Mouse (Mus musculus) midbrain, embryonic 11.5 days (tissue): Measurements from ENCODE around the gene Gm11938. TPM values are rescaled to one million over a fixed set of nuclear protein-coding genes. Genes with fewer than 3 reads are reported as not detected.
"Not testable (repeated sequence)": the region's sequence is repeated elsewhere in the genome, so short reads cannot be mapped to it uniquely, and the experiment has no call there.

Experiments
- ATAC-seq: fragments of 200-750 bp; cut with Nextera tagmentation; 2 replicates; pipeline ENCODE4 v1.8.0; 2017; ENCODE audit warnings: moderate TSS enrichment, moderate library complexity; ENCODE audit not compliant: low FRiP score
- DNase-seq: peaks from one replicate; pipeline ENCODE4 v3.0.0; 2015; ENCODE audit warnings: low spot score; ENCODE audit errors: missing footprints
- H3K27ac ChIP-seq: fragments of 300-500 bp; sonication (generic); 2 replicates; pipeline ENCODE4 v1.5.1; 2014; ENCODE audit warnings: low read depth, low read length
- H3K27me3 ChIP-seq: fragments of 300-500 bp; sonication (generic); 2 replicates; pipeline ENCODE4 v1.6.1; 2014; ENCODE audit warnings: mild to moderate bottlenecking, low read length, moderate library complexity, mixed read lengths; ENCODE audit not compliant: control insufficient read depth, insufficient read depth
- H3K36me3 ChIP-seq: fragments of 300-500 bp; sonication (generic); 2 replicates; pipeline ENCODE4 v1.6.1; 2014; ENCODE audit warnings: mild to moderate bottlenecking, low read length, moderate library complexity, mixed read lengths; ENCODE audit not compliant: control insufficient read depth, insufficient read depth
- H3K4me1 ChIP-seq: fragments of 300-500 bp; sonication (generic); 2 replicates; pipeline ENCODE4 v1.6.1; 2014; ENCODE audit warnings: low read length; ENCODE audit not compliant: control insufficient read depth, insufficient read depth
- H3K4me2 ChIP-seq: fragments of 300-500 bp; sonication (generic); 2 replicates; pipeline ENCODE4 v1.6.1; 2014; ENCODE audit warnings: mild to moderate bottlenecking, moderate library complexity
- H3K4me3 ChIP-seq: fragments of 300-500 bp; sonication (generic); 2 replicates; pipeline ENCODE4 v1.5.1; 2014; ENCODE audit warnings: low read depth, low read length
- H3K9ac ChIP-seq: fragments of 300-500 bp; sonication (generic); 2 replicates; pipeline ENCODE4 v1.6.1; 2014; ENCODE audit warnings: low read length
- H3K9me3 ChIP-seq: fragments of 300-500 bp; sonication (generic); 2 replicates; pipeline ENCODE4 v1.6.1; 2016; ENCODE audit warnings: low read length; ENCODE audit not compliant: control insufficient read depth
- WGBS: fragments of 180-500 bp; shearing (Covaris S2); extraction: QIAGEN DNeasy Blood & Tissue Kit; methylation state at CpG from one replicate; pipeline ENCODE4 v1.1.7; 2014; 5-methylcytosine and 5-hydroxymethylcytosine counted together
- polyA plus RNA-seq: library from polyadenylated mRNA; unstranded; fragments of >200 nt; fragmentation: Nextera tagmentation; extraction: Ambion mirVana; gene quantifications from 2 replicates; pipeline ENCODE4 v1.2.1, GENCODE M21; 2014

Gm11938 gene
- polyA plus RNA-seq, 1 experiment from 2014 or later, result not detected

DNA sequence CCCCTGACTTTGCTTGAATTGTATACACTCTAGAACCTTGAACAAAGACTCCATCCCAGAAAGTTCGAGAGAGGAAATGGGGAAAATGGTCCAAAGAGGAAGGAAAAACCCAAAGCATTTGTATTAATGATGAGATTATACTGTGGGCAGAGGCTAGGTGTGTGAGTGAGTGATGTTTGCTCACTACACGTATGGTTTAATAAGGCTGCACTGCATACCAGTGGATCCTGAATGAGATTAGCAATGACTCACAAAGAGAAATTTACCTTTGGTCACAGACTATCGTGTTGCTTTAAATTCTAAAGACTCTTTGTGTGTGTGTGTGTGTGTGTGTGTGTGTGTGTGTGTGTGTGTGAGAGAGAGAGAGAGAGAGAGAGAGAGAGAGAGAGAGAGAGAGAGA, 27.8 kb upstream of the Gm11938 start:
- H3K4me1 ChIP-seq, result no peaks in the 10 kb centered on the region
- no peaks in the 10 kb centered on the region for H3K9me3 ChIP-seq
- H3K9ac ChIP-seq, result no peak overlapping the region
- WGBS, result 75% methylated on average over 3 of the region's 3 CpGs
- H3K36me3 ChIP-seq, result no peaks in the 10 kb centered on the region
- no peaks in the 10 kb centered on the region for H3K27me3 ChIP-seq
- ATAC-seq (no peak), DNase-seq (no peak)
- no peak overlapping the region for H3K4me2 ChIP-seq
- no peak overlapping the region for H3K4me3 ChIP-seq
- no peak overlapping the region for H3K27ac ChIP-seq

DNA sequence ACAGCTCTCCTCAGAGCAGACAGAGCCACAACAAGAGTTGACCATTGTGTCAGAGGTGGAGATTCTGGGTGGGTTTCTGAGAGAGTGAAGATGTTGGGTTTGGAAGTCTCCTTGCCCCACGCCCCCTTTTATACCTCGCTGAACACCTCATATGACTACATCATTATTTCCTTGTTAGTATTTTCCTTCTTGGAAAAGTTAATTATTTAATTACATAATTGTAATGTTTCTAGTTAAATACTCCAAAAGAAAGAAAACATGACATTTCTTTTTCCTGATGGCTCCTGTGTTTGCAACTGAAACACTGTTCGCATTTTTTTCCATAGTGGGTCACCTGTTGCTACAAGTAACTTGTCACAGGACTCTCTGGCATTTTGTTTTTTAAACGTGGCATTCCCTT, 25.0 kb upstream of the Gm11938 start, which contains the start of gene Krtap4-1:
Gene Krtap4-1 (minus strand): TSS at position 101 of the 400 bp plus-strand sequence.
- Histone ChIP-seq H3K36me3 (no peaks in the 10 kb centered on the region), H3K27me3 (no peaks in the 10 kb centered on the region), H3K9ac (no peak within 1 kb of the TSS), H3K4me2 (no peak within 1 kb of the TSS), H3K9me3 (no peaks in the 10 kb centered on the region), H3K4me3 (no peak within 1 kb of the TSS), H3K4me1 (no peaks in the 10 kb centered on the region), H3K27ac (no peak within 1 kb of the TSS)
- no peak for ATAC-seq
- WGBS, result 86% methylated on average over 4 of the region's 4 CpGs
- no peak for DNase-seq

DNA sequence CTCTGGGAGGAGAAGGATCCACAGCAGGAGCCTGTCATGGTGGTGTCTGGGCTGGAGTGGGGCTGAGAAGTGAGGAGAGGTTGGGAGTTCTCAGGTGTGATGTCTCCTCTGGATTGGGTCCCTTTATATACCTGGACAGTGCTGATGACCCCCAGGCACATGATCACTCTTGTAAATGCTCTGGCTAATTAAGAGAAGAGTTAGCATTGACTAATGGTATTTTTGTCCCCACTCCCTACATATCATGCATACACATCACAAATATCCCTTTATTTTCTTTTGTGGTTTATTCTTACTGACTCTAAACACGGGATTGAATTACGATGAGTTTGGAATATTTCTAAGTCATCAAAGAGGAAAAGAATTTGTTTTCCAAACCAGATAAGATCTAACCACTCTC, 17.2 kb upstream of the Gm11938 start, which contains the start of gene Gm11562:
Gene Gm11562 (minus strand): TSS at position 101 of the 400 bp plus-strand sequence.
- H3K27ac ChIP-seq, result no peak within 1 kb of the TSS
- no peak within 1 kb of the TSS for H3K9ac ChIP-seq
- no peak for DNase-seq
- no peak within 1 kb of the TSS for H3K4me3 ChIP-seq
- WGBS, result 88% methylated on average over 2 of the region's 2 CpGs
- no peaks in the 10 kb centered on the region for H3K36me3 ChIP-seq
- H3K9me3 ChIP-seq, result no peaks in the 10 kb centered on the region
- no peaks in the 10 kb centered on the region for H3K27me3 ChIP-seq
- ATAC-seq, result no peak
- no peaks in the 10 kb centered on the region for H3K4me1 ChIP-seq
- no peak within 1 kb of the TSS for H3K4me2 ChIP-seq

DNA sequence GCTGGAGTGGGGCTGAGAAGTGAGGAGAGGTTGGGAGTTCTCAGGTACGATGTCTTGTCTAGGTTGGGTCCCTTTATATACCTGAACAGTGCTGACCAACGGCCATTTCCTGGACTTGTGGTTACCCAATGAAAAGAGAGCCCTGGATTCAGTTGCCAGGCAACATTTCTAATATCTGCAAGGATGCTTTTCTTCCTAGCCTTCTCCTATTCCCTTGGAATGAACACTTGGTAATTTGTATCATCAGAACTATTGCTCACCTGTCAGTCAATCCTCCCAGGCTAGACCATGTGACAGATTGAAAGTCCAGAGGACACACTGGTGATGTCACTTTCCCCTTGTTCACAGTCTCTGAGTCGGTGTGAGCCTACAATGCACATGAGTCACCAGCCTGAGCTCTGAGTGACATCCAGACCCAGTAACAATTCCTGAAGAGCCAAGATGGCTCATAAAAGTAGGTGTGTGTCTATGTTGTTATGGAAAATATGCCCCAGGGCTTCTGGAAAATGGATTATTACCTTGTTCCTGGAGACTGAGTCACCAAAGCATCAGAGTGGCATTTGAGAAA, 11.8 kb upstream of the Gm11938 start, which contains the start of gene Krtap2-4:
Gene Krtap2-4 (minus strand): TSS at position 51 of the 568 bp plus-strand sequence.
- Histone ChIP-seq H3K36me3 (no peaks in the 10 kb centered on the region), H3K4me2 (no peak within 1 kb of the TSS), H3K27ac (no peak within 1 kb of the TSS), H3K9ac (no peak within 1 kb of the TSS), H3K4me3 (no peak within 1 kb of the TSS), H3K4me1 (no peaks in the 10 kb centered on the region), H3K27me3 (no peaks in the 10 kb centered on the region), H3K9me3 (no peaks in the 10 kb centered on the region)
- WGBS, result 74% methylated on average over 3 of the region's 3 CpGs
- no peak for ATAC-seq
- no peak for DNase-seq

DNA sequence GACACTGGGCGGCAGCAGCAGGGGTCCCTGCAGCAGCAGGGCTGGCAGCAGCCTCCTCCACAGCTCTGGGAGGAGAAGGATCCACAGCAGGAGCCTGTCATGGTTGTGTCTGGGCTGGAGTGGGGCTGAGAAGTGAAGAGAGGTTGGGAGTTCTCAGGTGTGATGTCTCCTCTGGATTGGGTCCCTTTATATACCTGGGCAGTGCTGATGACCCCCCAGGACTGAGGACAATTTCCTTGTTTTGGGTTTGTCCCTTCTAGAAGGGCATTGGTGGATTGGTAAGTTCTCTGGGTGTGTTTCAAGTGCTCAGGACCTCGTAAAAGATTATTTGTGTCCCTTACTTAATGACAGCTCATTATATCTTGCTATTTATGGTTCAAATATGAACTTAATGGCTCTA, 7.0 kb upstream of the Gm11938 start, which contains the start of gene Gm11937:
Gene Gm11937 (minus strand): TSS at position 101 of the 400 bp plus-strand sequence.
- not testable (repeated sequence) for H3K36me3 ChIP-seq, H3K9ac ChIP-seq, H3K27me3 ChIP-seq, DNase-seq, H3K9me3 ChIP-seq, H3K27ac ChIP-seq, H3K4me2 ChIP-seq, H3K4me3 ChIP-seq, ATAC-seq, H3K4me1 ChIP-seq
- 82% methylated on average over 1 of the region's 2 CpGs for WGBS

DNA sequence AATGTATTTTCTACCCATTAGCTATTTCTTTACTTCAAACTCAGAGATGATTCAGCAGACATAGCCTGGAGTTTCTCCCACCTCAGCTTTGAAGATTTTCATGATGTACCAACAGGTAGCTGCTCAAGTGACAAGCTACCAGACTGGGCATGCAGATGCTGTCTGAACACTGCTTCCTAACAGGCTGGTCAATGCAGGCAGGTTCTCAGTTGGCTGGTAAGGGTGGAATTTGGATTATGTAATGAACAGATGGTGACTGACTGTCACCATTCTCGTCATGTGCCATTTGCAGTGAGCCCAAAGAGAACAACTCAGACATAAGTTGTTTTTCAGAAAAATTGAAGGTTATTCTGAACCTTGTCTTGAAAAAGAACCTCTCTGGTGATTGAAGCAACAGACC, 6.0 kb upstream of the Gm11938 start:
- Histone ChIP-seq H3K4me2 (no peak overlapping the region), H3K27ac (no peak overlapping the region), H3K36me3 (no peaks in the 10 kb centered on the region), H3K9me3 (no peaks in the 10 kb centered on the region), H3K4me3 (no peak overlapping the region), H3K9ac (no peak overlapping the region), H3K27me3 (no peaks in the 10 kb centered on the region), H3K4me1 (no peaks in the 10 kb centered on the region)
- ATAC-seq (no peak), DNase-seq (no peak)
- WGBS, result 75% methylated on average over 1 of the region's 1 CpGs

DNA sequence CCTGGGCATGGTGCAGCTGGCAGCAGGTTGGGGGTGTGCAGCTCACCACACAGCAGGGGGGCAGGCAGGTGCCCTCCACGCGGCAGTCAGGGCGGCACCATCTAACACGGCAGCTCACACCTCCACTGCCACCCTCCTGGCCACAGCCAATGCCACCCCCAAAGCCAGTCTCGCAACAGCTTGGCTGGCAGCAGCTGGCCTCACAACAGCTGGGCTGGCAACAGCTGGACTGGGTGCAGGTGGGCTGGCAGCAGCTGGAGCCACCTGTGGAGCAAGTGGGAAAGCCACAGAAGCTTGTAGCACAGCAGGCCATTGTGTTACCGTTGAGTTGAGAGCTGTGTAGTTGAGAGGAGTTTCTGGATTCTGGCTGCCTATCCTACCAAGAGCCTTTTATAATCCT, 5.4 kb downstream of the Gm11938 start, which contains the start of gene Krtap9-3:
Gene Krtap9-3 (minus strand): TSS at position 364 of the 400 bp plus-strand sequence.
- not testable (repeated sequence) for H3K4me3 ChIP-seq, H3K27ac ChIP-seq, DNase-seq, H3K36me3 ChIP-seq, H3K9ac ChIP-seq, H3K4me2 ChIP-seq, H3K27me3 ChIP-seq, H3K9me3 ChIP-seq, ATAC-seq, H3K4me1 ChIP-seq
- 87% methylated on average over 6 of the region's 6 CpGs for WGBS

DNA sequence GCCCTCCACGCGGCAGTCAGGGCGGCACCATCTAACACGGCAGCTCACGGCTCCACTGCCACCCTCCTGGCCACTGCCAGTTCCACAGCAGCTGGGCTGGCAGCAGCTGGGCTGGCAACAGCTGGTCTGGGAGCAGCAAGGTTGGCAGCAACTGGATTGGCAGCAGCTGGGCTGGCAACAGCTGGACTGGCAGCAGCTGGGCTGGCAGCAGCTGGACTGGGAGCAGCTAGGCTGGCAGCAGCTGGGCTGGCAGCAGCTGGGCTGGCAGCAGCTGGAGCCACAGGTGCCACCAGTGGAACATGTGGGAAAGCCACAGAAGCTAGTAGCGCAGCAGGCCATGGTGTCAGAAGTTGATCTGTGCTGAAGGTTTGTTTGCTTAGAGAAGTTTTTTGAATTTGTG, 12.1 kb downstream of the Gm11938 start, which contains the start of gene Krtap1-3:
Gene Krtap1-3 (minus strand): TSS at position 359 of the 400 bp plus-strand sequence.
- H3K4me1 ChIP-seq, result no peaks in the 10 kb centered on the region
- H3K4me2 ChIP-seq, result no peak within 1 kb of the TSS
- H3K27me3 ChIP-seq, result no peaks in the 10 kb centered on the region
- no peak within 1 kb of the TSS for H3K9ac ChIP-seq
- 92% methylated on average over 6 of the region's 6 CpGs for WGBS
- ATAC-seq (no peak), DNase-seq (no peak)
- H3K27ac ChIP-seq, result no peak within 1 kb of the TSS
- no peaks in the 10 kb centered on the region for H3K9me3 ChIP-seq
- no peaks in the 10 kb centered on the region for H3K36me3 ChIP-seq
- no peak within 1 kb of the TSS for H3K4me3 ChIP-seq

DNA sequence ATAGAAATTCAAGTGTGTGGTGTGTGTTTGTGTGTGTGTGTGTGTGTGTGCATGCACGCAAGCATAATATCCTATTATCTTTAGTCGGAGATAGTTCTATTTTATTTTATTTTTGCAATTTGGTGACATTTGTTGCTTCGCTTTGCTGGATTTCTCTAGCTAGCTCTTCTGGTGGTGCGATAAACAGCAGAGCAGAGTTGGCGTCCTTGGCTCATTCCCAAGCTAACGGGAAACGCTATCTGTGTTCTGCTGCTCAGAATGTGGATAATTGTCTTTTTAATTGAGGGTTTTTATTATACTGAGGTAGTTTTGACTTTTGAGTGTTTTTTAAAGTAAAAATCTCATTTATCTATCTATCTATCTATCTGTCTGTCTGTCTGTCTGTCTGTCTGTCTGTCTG, 18.0 kb downstream of the Gm11938 start:
- no peaks in the 10 kb centered on the region for H3K27me3 ChIP-seq
- H3K4me3 ChIP-seq, result no peak overlapping the region
- WGBS, result 94% methylated on average over 7 of the region's 7 CpGs
- no peak overlapping the region for H3K4me2 ChIP-seq
- DNase-seq (no peak), ATAC-seq (no peak)
- no peaks in the 10 kb centered on the region for H3K9me3 ChIP-seq
- no peak overlapping the region for H3K27ac ChIP-seq
- no peaks in the 10 kb centered on the region for H3K4me1 ChIP-seq
- no peaks in the 10 kb centered on the region for H3K36me3 ChIP-seq
- no peak overlapping the region for H3K9ac ChIP-seq
